Mouse (Mus musculus): ENCODE results near the gene Prdm2. TPM values are rescaled to one million over a fixed set of nuclear protein-coding genes. Genes with fewer than 3 reads are reported as not detected.

Prdm2 gene
- polyA plus RNA-seq, 3 experiments from 2014 or later, result 23.2 to 33.9 (median 28.8) TPM

GRCm38 (mm10) chr4:143151267-143151666 is 61.5 kb downstream of the Prdm2 start:
- no peak for ATAC-seq

GRCm38 (mm10) chr4:143147666-143148065 is 65.1 kb downstream of the Prdm2 start:
- ATAC-seq, result no peak

GRCm38 (mm10) chr4:143143615-143144014 is 69.2 kb downstream of the Prdm2 start:
- ATAC-seq, result peak; percentile 77

- ATAC-seq, result no peak
Measured at GRCm38 (mm10) chr4:143141645-143142259, 71.0 kb downstream of the Prdm2 start.

DNA sequence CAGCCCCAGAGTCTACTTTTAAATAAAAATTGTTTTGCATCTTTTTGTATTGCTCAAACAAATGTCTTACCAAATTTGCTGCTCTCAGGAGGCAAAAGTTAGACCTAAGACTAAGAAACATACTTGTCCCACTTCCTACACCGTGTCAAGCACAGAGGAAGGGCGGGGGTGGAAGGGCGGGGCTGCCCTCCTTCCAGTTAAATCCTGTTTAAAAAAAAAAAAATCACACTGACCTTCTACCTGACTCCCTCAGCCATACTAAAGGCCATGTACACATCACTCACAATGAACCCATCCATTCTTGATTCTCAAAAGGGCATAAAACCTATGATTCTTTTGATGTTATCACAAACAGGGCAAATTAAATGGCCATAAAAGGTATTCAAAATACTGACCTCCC is 71.9 kb downstream of the Prdm2 start:
- ATAC-seq, result no peak

GRCm38 (mm10) chr4:143132433-143132832 is 80.4 kb downstream of the Prdm2 start:
- ATAC-seq, result no peak

DNA sequence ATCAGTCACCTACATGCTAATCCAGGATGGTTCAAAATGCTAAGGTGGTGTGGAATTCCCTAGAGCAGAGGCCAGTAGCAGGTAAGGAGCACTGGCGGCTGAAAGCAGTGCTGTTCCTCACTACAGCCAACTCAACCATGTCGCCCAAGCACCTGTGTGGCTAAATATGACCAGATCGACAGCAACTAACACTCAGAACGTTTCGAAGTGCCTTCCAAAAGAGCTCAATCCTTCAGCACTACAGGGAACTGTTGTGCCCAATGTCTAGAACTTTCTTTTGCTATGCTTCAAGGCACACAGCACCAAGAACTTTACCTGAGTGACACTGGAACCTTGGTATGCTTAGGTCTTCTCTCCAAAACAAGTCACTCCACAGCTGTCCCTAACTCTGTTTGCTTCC is 82.4 kb downstream of the Prdm2 start:
- ATAC-seq, result no peak

DNA sequence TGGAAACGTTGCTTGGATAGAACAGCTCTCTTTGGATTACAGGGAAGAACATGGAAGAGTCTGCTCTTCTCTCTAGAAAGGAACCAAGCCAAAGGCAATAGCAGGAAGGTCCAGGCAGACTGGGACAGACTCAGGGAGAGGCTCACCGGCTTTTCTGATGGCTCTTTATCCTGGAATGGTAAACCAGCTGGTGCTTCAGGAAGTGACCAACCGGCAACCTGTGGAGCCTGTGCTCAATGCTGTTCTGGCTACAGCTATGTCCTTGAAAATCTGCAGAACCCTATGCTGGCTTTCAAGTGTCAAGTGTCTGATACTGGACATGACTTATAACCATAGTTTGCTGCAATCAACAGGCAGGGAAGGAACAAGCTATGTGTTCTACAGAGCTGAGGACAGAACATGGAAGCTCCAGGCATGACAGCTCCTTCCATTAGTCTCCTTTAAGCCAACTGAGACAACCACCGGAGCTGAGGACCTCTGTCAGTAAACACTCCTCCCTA is 83.5 kb downstream of the Prdm2 start:
- ATAC-seq, result no peak

GRCm38 (mm10) chr4:143127171-143127570 is 85.6 kb downstream of the Prdm2 start:
- ATAC-seq, result no peak

DNA sequence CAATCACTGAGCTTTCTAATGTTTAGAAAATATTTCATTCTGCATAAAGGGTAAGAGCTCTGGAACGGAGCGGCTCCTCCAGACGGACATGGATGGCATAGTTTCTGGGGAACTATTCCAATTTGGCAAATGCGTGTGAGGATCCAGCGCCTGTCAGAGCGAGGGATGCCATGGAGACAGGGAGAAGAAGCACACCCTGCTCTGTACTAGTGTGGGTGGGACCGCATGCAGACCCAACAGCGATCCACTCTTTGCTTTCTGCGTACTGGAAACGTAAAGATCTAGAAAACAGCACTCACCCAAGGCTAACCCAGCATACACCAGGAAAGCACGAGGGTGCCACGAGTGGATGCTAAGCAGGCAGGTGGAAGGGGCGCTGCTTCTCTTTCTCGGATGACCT is 86.3 kb downstream of the Prdm2 start:
- no peak for ATAC-seq

- no peak for ATAC-seq
Measured at GRCm38 (mm10) chr4:143125290-143125689, 87.5 kb downstream of the Prdm2 start.

DNA sequence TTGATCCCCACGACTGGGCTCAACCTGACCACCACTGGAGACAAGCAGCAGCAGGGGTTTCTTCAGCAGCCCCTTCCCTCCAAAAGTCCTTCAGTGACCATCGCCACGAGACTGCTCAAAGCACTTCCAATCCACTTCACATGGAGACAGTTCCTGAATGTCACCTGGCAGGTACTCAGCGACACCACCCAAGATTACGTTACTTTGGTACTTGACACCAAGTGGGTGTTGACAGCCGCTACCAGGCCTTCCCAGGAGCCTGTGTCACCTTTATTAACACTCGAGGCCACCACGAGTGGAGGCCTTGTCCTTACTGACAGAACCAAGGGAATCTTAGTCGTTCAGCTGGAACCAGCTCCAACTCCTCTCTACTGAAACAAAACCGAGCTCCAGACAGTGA is 89.8 kb downstream of the Prdm2 start:
- no peak for ATAC-seq

GRCm38 (mm10) chr4:143121174-143121573 is 91.6 kb downstream of the Prdm2 start:
- ATAC-seq, result no peak

DNA sequence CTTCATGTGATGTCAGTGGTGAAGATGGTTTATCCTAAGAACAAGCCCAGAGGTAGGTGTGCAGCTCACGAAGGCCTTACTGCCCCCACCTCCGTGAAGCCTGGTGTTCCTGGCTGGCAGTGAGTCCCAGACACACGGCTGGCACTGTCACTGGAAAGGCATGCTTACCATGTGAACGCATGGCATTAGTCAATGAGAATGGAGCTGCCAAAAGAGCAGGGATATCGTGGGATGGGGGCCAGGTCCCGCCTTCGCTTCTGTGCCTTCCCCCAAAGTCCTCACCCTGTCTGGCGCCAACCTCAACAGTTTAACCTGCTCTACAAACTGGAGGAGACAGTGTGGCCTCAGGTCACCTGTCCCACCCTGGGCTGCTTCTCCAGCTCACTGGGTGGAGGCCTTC is 92.8 kb downstream of the Prdm2 start:
- ATAC-seq, result no peak

DNA sequence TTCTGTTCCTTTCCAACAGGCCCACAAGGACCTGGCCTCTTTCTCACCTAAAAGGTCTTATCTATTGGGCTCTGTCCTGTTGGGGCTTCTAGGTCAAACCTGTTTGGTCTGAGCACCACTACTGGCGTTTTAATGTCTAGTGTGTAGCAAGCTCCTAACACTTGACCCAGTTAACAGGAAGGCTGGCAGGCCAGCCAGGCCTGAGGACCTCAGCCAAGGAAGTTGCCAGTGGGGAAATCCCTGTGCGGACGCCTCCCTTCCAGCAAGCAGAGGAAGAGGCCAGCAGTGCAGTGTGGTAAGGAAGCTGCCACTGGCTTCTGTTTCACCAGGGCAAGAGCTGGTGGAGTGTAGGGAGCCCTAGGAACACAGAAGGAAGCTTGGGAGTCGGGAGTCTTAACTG is 94.0 kb downstream of the Prdm2 start:
- no peak for ATAC-seq

- ATAC-seq, result no peak
Measured at GRCm38 (mm10) chr4:143115851-143116250, 96.9 kb downstream of the Prdm2 start.

DNA sequence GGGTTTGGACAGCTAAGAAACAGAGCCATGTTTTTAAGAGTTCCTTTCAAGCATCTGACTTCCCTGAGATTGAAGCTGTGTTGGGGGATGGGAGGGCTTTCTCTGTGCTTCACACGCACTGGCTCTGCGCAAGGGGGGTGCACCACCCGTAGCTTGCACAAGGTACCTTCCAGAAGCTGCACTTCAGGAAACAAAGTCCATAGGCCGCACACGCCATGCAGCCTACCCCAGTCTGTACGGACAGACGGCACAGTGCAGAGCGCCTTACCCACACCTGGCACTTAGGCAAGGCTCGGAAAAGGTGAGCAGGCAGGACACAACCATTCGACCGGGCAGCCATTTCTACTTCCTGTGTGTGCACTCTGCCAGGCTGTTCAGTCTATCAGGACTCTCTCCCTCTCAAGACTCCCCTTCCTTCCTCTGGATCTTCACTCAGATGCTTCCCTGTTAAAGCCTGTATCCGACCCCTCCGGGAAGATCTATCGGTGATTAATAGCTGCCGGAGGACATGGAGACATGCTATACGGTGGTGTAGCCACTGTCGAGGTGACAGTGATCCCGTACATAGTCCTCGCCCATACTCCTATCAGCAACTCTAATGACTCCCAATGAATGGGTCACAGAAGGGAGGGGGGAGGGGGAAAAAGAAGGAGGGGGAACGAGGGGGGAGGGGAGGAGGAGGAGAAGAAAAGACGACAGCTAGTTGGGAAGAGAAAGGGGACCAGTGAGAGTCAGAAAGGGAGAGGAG is 98.4 kb downstream of the Prdm2 start:
- no peak for ATAC-seq

DNA sequence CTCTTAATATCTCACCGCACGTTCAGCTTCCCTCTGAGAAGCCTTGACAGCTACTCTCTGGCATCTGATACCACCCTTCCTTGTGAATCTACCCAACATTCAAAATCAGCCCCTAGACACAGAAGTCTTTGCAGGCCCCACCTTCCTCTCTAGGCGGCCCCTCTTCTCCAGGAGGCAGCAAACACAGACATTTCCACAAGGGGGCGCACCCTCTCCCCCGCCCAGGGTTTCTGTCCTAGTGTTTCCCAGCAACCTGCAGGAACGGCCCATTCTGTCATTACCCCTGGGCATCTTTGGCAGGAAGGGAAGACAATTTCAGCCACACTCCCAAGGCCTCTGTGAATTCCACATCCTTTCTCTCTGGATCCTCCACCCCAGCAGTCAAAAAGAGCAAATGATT is 99.8 kb downstream of the Prdm2 start:
- peak; percentile 71 for ATAC-seq

- ATAC-seq, result no peak
Measured at GRCm38 (mm10) chr4:143112439-143112838, 100.4 kb downstream of the Prdm2 start.

- ATAC-seq, result no peak
Measured at GRCm38 (mm10) chr4:143111872-143112271, 100.9 kb downstream of the Prdm2 start.

GRCm38 (mm10) chr4:143108552-143108951 is 104.2 kb downstream of the Prdm2 start:
- ATAC-seq, result no peak

DNA sequence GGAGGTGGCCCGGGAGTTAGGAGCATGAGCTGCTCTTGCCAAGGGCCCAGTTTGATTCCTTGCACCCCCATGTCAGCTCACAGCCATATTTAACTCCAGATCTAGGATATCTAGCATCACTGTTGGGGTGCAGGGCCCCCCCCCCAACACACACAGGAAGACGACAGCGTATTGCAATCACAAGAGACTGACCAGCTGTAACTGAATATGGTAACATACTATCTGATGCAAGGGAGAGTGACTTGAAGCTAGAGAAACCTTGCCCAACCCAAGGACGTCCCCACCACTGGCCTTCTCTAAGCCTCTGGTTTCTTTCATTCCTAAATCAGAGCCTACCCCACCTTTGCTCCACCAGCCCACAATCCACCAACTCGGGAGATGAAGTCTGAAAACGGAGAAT is 105.8 kb downstream of the Prdm2 start:
- no peak for ATAC-seq

DNA sequence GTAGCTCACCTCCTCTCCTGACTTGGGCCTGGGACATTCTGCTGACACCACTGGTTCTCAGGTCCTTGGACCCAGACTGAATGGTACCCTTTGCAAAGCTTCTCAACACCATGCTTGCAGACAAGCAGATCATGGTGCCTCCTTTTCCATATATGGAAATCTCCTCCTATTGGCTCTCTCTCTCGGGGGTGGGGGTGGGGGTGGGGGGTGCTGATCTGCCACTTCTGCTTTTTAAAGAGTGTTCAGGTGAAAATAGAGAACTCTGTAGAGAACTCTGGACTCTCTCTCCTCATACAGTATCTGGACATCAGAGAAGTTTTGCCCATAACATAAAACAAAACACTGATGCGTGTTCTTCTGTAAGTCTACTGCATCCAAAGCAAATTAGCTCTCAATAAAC is 106.2 kb downstream of the Prdm2 start:
- no peak for ATAC-seq

- ATAC-seq, result no peak
Measured at GRCm38 (mm10) chr4:143104739-143105138, 108.1 kb downstream of the Prdm2 start.

All from inflammation-experienced regulatory T-cells, adult 6 months (primary cell).